Mouse (Mus musculus) colon, adult 2 months (tissue): ENCODE results near the gene Psg18. TPM values are rescaled to one million over a fixed set of nuclear protein-coding genes. Genes with fewer than 3 reads are reported as not detected.

Source experiments
- polyA plus RNA-seq: library from polyadenylated mRNA; depleted of rRNA; stranded (reverse); fragments of >200 nt; gene quantifications from 2 replicates; pipeline ENCODE4 v1.2.3, GENCODE M21; 2012; rRNA removed

The Psg18 gene
- polyA plus RNA-seq = not detected in 2 replicates

GRCm38 (mm10) chr7:18354909-18355308 is at the start of gene Psg18:
Psg18 (minus strand) TSS chr7:18355009.

Other genes with a start within 250 kb of the Psg18 start
- gene Igfl3, start 178.5 kb downstream of the Psg18 start, polyA plus RNA-seq = not detected in 2 replicates
- gene Mill1, start 109.7 kb downstream of the Psg18 start, polyA plus RNA-seq = not detected in 2 replicates
- not detected in 2 replicates for gene Psg28, start 77.0 kb upstream of the Psg18 start, polyA plus RNA-seq
- gene Psg26, start 129.2 kb upstream of the Psg18 start, polyA plus RNA-seq = not detected in 2 replicates
- not detected in 2 replicates for gene Psg25, start 177.3 kb upstream of the Psg18 start, polyA plus RNA-seq
- gene Psg27, start 212.3 kb upstream of the Psg18 start, polyA plus RNA-seq = not detected in 2 replicates